Mouse (Mus musculus) ES-E14 (cell line): ENCODE measurements at regions not wholly inside any gene's neighbourhood (a gene's known extent, or its start where the extent isn't known, plus 50 kb on each side); places are given as distances from the start of the nearest gene placed in this dataset.

Experiments used
- CHD2 ChIP-seq: IDR thresholded peaks from 2 replicates; pipeline ENCODE4 v1.6.1; 2014; ENCODE audit warnings: mild to moderate bottlenecking, low read depth, low read length, inconsistent platforms
- MAFK ChIP-seq: IDR thresholded peaks from 2 replicates; pipeline ENCODE4 v1.6.1; 2014; ENCODE audit warnings: mild to moderate bottlenecking, low read depth, low read length, inconsistent platforms; ENCODE audit not compliant: insufficient read depth
- ZC3H11A ChIP-seq: IDR thresholded peaks from 2 replicates; pipeline ENCODE4 v1.6.1; 2012; ENCODE audit warnings: low read depth, mild to moderate bottlenecking, inconsistent platforms, low read length, borderline replicate concordance
- ZNF384 ChIP-seq: IDR thresholded peaks from 2 replicates; pipeline ENCODE4 v1.6.1; 2012; ENCODE audit warnings: low read depth, low read length, inconsistent platforms

DNA sequence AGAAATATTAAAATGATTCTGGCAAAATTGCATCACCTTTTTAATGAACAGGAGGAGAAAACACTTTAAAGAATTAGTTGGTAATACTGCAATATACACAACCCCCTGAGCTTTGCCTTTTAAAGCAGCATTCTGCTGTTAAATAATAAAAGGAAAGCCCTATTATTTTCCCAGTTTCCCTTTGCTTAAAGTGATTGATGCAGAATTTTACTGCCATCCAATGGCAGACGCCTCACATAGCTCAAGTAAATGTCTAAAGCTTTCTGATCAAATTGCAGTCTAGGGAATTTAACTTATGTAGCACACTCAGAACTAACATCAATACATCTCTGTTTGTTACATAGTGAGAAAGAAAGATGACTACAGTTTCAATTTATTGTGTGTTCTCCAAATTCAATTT is 233.1 kb upstream of the Plscr5 start:
- TF ChIP-seq ZNF384 (no peak), MAFK (no peak), ZC3H11A (no peak), CHD2 (no peak)
